Mouse (Mus musculus) heart, postnatal 0 days (tissue): ENCODE results near the gene Rpa2.

Experiments
- CTCF ChIP-seq: IDR thresholded peaks from 2 replicates; pipeline ENCODE4 v1.5.1; 2016; ENCODE audit warnings: antibody characterized with exemption, control low read depth, low read depth
- EP300 ChIP-seq: IDR thresholded peaks from 2 replicates; pipeline ENCODE4 v1.6.1; 2016; ENCODE audit warnings: antibody characterized with exemption, low read depth

DNA sequence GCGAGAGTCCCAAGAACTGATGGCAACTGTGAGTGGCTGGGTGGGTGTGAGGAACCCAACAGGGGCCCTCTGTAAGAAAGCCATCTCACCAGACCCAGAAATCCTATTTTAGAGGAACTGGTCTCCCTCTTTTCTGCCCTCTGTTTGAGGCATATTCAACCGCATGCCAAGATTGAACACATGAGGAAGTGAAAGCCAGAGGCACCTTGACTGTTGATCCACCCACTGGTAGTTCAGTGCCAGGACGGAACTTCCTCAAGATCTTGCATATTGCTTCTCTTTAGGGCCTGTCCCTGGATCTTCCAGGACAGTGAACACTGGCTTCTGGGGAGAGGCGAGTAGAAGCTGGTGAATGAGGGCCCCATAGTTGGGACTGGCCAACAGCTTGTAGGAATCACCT, 12.2 kb downstream of the Rpa2 start:
- TF ChIP-seq CTCF (no peak), EP300 (no peak)
